Mouse (Mus musculus): ENCODE results near the gene Ncan.

Ncan gene

GRCm38 (mm10) chr8:70120667-70121066, at the start of gene Ncan:
Gene Ncan (minus strand): TSS chr8:70120873.
- DNase-seq: peak; percentile 24 to 37

- no peak for DNase-seq
These were observed 49.4 kb upstream of the Ncan start for GRCm38 (mm10) chr8:70170116-70170515.

DNA sequence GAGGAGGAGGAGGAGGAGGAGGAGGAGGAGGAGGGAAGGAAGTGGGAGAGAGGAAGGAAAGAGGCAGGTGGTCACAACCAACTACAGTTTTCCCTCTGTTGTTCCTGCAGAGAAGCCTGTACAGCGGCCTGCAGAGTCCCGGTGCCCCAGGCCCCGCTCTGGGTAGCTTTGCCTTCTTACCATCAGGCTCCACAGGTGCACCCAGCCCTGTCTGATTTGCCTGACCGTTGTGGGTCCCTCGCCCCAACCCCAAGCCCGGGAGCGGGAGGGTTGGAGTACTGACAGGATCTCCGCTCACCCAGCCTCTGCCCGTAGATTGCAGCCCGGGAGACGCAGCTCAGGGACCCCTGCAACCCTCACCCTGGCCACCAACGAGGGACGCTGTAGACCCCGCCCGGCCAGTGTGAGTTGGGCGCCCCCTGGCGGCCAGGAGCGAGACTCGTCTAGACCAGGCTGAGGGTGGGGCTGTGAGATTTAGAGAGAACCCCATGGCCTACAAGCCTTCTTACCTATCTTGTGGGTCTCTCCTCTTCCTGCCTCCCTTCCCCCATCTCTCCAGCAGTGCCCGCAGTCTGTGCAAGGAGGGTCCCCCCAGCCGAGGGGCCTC, 45.9 kb upstream of the Ncan start:
- DNase-seq: peak; percentile 80 to 82

DNA sequence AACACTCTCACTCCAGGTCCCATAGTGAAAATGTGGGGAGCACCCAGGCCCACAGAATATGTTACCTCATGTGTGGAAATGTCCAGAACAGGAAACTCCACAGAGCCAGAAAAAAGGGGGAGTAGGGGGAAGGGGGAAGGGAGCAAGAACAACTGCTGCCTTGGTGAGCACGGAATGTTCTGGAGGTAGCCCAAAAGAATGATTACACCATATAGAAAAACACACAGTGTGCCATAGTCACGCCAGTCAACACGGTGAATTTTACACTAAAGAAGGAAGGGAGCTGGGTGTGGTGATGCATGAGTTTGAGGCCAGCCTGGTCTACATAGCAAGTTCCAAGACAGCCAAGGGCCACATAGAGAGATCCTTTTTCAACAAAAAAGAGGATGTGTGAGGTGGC, 42.6 kb upstream of the Ncan start:
- DNase-seq: no peak

DNA sequence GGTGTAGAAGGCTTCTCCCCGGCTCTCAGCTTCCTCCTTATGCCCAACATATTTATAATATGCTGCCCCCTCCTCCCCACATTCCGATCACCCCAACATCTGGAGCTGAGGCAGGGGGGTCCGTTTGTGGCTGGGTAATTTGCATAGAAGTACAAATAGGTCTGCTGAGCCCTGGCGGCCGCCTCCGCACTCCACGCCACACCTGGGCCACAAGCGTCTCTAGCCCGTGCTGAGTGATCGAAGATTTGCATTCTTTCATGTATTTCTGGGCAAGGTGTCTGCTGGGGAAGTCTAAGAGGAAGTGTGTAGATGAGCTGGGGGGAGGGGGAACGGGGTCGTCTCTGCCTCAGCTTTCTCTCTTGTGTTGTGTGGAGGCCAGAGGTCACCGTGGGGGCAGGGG, 39.3 kb upstream of the Ncan start:
- DNase-seq: peak; percentile 41 to 54

DNA sequence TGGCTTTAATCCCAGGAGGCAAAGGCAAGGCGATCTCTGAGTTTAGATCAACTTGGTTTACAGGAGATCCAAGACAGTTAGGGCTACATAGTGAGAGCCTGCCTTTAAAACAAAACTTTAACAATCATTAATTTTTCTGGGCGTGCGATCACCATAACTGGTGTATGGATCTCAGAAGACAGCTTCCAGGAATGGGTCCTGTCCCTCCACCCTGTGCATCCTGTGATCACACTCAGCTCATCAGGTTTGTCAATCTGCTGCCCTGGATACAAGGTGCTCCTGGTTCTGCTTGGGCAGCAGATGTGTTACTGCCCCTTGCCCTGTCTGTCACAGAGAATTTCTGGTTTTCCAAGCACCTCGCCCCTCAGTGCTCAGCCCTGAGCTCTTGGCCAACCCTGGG, 38.5 kb upstream of the Ncan start:
- DNase-seq: no peak

GRCm38 (mm10) chr8:70158069-70158853, 37.6 kb upstream of the Ncan start:
- DNase-seq: peak; percentile 89 to 91

- DNase-seq: no peak
These were observed 36.6 kb upstream of the Ncan start for GRCm38 (mm10) chr8:70157240-70157800.

GRCm38 (mm10) chr8:70152537-70153257, 32.0 kb upstream of the Ncan start:
- DNase-seq: peak; percentile 78 to 85

DNA sequence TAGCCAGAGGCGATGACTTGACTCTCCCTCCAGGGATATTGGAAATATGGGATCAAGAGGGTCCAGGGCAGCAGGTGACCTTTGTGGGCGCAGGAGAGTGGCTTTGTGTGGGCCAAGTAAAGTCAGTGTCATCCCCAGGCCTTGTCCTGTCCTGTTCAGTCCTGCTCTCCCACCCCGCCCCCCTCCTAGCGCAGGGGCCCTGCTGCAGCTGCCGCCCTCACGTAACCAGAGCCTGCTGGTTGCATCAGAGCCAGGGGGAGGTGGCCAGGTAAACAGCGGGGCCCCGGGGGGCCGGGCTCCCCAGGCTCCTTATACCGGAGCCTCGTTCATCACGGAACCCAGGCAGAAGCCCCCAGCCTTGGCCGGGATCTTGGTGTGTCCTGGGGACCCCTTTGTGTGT, 29.5 kb upstream of the Ncan start:
- DNase-seq: no peak

- peak; percentile 25 to 49 for DNase-seq
These were observed 27.3 kb upstream of the Ncan start for GRCm38 (mm10) chr8:70147678-70148607.

- no peak for DNase-seq
These were observed 19.3 kb upstream of the Ncan start for GRCm38 (mm10) chr8:70139981-70140380.

- peak; percentile 99 for DNase-seq
These were observed 18.6 kb upstream of the Ncan start, which contains the start of the genes Rfxank, Borcs8 and Mef2b for GRCm38 (mm10) chr8:70139026-70139857. Gene Rfxank (minus strand): TSS chr8:70139154. Gene Borcs8 (plus strand): TSS chr8:70139499. Gene Mef2b (plus strand): TSS chr8:70139711.

DNA sequence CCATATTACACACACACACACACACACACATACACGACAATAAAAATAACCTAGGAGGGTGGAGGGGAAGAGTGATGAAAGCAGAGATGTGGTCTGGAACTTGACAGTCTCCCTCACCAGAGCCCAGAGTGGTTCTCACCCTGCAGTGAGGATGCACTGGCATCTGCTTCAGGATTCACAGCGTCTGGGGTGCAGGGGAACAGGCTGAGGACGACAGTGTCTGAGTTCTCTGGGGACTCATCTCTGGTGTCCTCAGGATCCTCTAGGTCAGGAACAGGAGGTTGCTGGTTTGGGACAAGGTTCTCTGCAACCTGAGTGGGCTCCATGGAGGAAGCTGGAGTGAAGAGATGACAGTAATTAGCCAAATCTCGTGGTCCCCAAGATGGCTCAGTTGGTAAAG, 17.2 kb upstream of the Ncan start:
- no peak for DNase-seq

GRCm38 (mm10) chr8:70136591-70136990, 15.9 kb upstream of the Ncan start:
- no peak for DNase-seq

DNA sequence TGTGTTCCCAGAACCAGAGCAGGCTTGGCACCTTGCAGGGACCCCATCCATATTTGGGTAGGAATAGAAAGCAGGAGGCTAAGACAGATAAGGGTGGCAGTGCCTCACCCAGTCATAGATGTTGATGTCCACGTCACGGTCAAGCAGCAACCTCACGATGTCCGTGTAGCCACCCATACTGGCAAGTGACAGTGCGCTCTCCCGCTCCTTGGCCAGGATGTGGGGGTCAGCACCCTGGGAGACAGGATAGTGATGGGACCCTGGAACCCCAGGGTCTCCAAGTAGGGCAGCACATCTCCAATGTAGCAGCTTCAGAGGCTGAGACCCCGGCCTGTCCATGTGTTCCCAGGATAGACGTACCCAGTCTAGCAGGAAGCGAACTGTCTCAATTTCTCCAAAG, 14.3 kb upstream of the Ncan start:
- no peak for DNase-seq

DNA sequence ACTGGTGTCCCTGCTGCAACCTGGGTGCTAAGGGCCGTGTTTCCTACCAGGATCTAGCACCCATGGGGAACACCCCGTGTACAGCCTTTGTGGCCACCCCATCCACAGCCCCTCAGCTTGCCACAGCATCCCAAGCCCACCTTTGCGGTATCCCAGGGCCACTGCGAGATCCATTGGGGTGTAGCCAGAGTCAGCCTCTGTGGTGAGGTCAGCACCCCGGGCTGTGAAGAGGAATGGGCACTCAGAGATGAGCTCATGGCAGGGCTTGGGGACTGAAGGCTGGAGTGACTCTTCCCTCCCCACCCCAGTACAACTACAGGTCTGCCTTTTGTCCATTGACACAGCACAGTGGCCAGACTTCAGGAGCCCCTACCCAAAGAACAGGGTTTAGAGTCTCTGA, 13.4 kb upstream of the Ncan start:
- no peak for DNase-seq

- DNase-seq: peak; percentile 84 to 85
These were observed 10.7 kb upstream of the Ncan start, which contains the start of gene Nr2c2ap for GRCm38 (mm10) chr8:70131166-70131883. Gene Nr2c2ap (plus strand): TSS chr8:70131333.

- no peak for DNase-seq
These were observed 9.4 kb upstream of the Ncan start for GRCm38 (mm10) chr8:70130066-70130465.

GRCm38 (mm10) chr8:70129309-70129952, 8.8 kb upstream of the Ncan start:
- no peak for DNase-seq

Measured in thymus, postnatal 36 days (tissue).